Mouse (Mus musculus) liver, postnatal 0 days (tissue): ENCODE results near the gene Vdr. TPM values are rescaled to one million over a fixed set of nuclear protein-coding genes. Genes with fewer than 3 reads are reported as not detected.

Experiments
- ATAC-seq: fragments of 200-750 bp; cut with Nextera tagmentation; 2 replicates; pipeline ENCODE4 v1.8.0; 2017; ENCODE audit warnings: mild to moderate bottlenecking, moderate library complexity
- DNase-seq: peaks from one replicate; pipeline ENCODE4 v3.0.0-alpha.2; 2016
- H3K27ac ChIP-seq: fragments of 300-500 bp; sonication (generic); 2 replicates; pipeline ENCODE4 v1.5.1; 2014; ENCODE audit warnings: antibody characterized with exemption, moderate library complexity, mild to moderate bottlenecking, low read depth
- H3K27me3 ChIP-seq: fragments of 300-500 bp; sonication (generic); 2 replicates; pipeline ENCODE4 v1.6.1; 2014; ENCODE audit warnings: low read length, control low read depth, mixed read lengths; ENCODE audit not compliant: insufficient read depth
- H3K36me3 ChIP-seq: fragments of 300-500 bp; sonication (generic); replicated peaks from 2 replicates; pipeline ENCODE4 v1.6.1; 2014; ENCODE audit warnings: mild to moderate bottlenecking, control low read depth, low read length, moderate library complexity, mixed read lengths; ENCODE audit not compliant: insufficient read depth
- H3K4me1 ChIP-seq: fragments of 300-500 bp; sonication (generic); 2 replicates; pipeline ENCODE4 v1.6.1; 2014; ENCODE audit warnings: antibody characterized with exemption, mild to moderate bottlenecking, control low read depth; ENCODE audit not compliant: insufficient read depth
- H3K4me2 ChIP-seq: fragments of 300-500 bp; sonication (generic); 2 replicates; pipeline ENCODE4 v1.6.1; 2014; ENCODE audit warnings: low read depth, mild to moderate bottlenecking, low read length, moderate library complexity, mixed read lengths
- H3K4me3 ChIP-seq: fragments of 300-500 bp; sonication (generic); 2 replicates; pipeline ENCODE4 v1.5.1; 2014; ENCODE audit warnings: low read depth, low read length
- H3K9ac ChIP-seq: fragments of 300-500 bp; sonication (generic); replicated peaks from 2 replicates; pipeline ENCODE4 v1.6.1; 2014; ENCODE audit warnings: mild to moderate bottlenecking, moderate library complexity
- H3K9me3 ChIP-seq: fragments of 300-500 bp; sonication (generic); 2 replicates; pipeline ENCODE4 v1.6.1; 2016; ENCODE audit warnings: mild to moderate bottlenecking, control low read depth, low read length, mixed read lengths
- CTCF ChIP-seq: sonication (generic); IDR thresholded peaks from 2 replicates; pipeline ENCODE4 v1.5.1; 2016; ENCODE audit warnings: antibody characterized with exemption, low read depth
- EP300 ChIP-seq: IDR thresholded peaks from 2 replicates; pipeline ENCODE4 v1.6.1; 2016; ENCODE audit warnings: antibody characterized with exemption, low read depth, mild to moderate bottlenecking
- WGBS: fragments of 180-500 bp; shearing (Covaris S2); extraction: QIAGEN DNeasy Blood & Tissue Kit; methylation state at CpG from one replicate; pipeline ENCODE4 v1.1.7; 2014; ENCODE audit not compliant: insufficient replicate concordance; 5-methylcytosine and 5-hydroxymethylcytosine counted together
- polyA plus RNA-seq: library from polyadenylated mRNA; unstranded; fragments of >200 nt; fragmentation: Nextera tagmentation; extraction: Ambion mirVana; gene quantifications from 2 replicates; pipeline ENCODE4 v1.2.1, GENCODE M21; 2015

Vdr gene
- polyA plus RNA-seq, 1 experiment from 2014 or later, result 0.25 TPM

- H3K9me3 ChIP-seq, result no peaks in the 10 kb centered on the region
- whole genome bisulfite sequencing, result 52% methylated on average over 7 of the region's 7 CpGs
- no peak for ATAC-seq
- peak overlapping the region; percentile 42 for H3K4me2 ChIP-seq
- H3K4me1 ChIP-seq, result peaks cover 34% of the 10 kb centered on the region
- no peaks in the 10 kb centered on the region for H3K36me3 ChIP-seq
- no peaks in the 10 kb centered on the region for H3K27me3 ChIP-seq
- no peak for DNase-seq
- no peak overlapping the region for H3K4me3 ChIP-seq
- no peak overlapping the region for H3K27ac ChIP-seq
- TF ChIP-seq CTCF (no peak), EP300 (no peak)
- no peak overlapping the region for H3K9ac ChIP-seq
Observed at GRCm38 (mm10) chr15:97843247-97843651, 67.2 kb downstream of the Vdr start.

DNA sequence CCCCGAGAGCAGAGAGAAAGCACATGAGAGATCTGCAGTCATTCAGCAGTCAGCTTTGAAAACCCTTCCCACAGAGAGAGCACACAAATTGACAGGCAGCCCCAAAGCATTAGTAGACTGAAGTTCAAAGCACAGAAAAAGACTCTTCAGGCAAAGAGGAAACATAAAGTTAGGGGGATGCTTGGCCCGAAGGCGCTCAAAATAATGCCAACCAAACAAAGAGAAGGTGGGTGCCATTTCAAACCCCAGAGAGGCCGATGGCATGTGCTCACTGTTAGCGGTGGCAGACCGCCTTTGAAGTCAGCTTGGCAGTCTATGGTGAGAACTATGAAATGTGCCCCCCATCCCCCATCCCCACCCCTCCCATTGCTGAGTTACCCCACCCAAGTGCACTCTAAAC lies 68.4 kb downstream of the Vdr start:
- Histone ChIP-seq H3K27ac (no peak overlapping the region), H3K4me1 (peaks cover 36% of the 10 kb centered on the region), H3K4me2 (no peak overlapping the region), H3K9me3 (no peaks in the 10 kb centered on the region), H3K27me3 (no peaks in the 10 kb centered on the region), H3K36me3 (no peaks in the 10 kb centered on the region), H3K4me3 (no peak overlapping the region), H3K9ac (no peak overlapping the region)
- WGBS, result 78% methylated on average over 6 of the region's 6 CpGs
- no peak for ATAC-seq
- no peak for DNase-seq
- no peak for TF ChIP-seq CTCF
- no peak for TF ChIP-seq EP300

DNA sequence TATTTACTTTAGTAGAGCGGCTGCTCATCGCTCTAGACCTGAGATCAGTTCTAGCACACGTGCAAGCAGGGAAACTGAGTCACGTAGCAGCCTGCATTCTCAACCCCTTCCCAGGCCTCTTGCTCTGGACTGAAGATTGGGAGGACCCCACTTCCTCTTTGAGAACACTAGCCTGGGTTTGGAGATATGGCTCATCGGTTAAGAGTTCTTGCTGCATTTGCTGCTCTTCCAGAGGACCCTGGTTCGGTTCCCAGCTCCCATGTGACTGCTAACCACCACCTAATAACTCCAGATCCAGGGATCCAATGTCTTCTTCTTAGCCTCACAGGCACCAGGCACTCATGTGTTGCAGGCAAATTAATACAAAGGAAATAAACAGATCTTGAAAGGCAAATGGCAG lies 69.0 kb downstream of the Vdr start:
- no peak for DNase-seq
- TF ChIP-seq CTCF (no peak), EP300 (no peak)
- Histone ChIP-seq H3K4me3 (no peak overlapping the region), H3K27me3 (no peaks in the 10 kb centered on the region), H3K4me2 (no peak overlapping the region), H3K9ac (no peak overlapping the region), H3K9me3 (no peaks in the 10 kb centered on the region), H3K27ac (no peak overlapping the region), H3K4me1 (peaks cover 33% of the 10 kb centered on the region), H3K36me3 (no peaks in the 10 kb centered on the region)
- ATAC-seq, result no peak
- 66% methylated on average over 6 of the region's 6 CpGs for WGBS

- H3K4me1 ChIP-seq, result peaks cover 37% of the 10 kb centered on the region
- H3K27ac ChIP-seq, result 0 out of 2 replicates have a peak overlapping the region, but pooled peaks have one; percentile 13
Observed at GRCm38 (mm10) chr15:97840781-97841180, 69.6 kb downstream of the Vdr start.

GRCm38 (mm10) chr15:97839991-97840455 lies 70.4 kb downstream of the Vdr start:
- DNase-seq (peak; percentile 61), ATAC-seq (peak; percentile 58)
- Histone ChIP-seq H3K27me3 (no peaks in the 10 kb centered on the region), H3K4me1 (peaks cover 37% of the 10 kb centered on the region), H3K9ac (no peak overlapping the region), H3K27ac (peak overlapping the region; percentile 34; the same call in 1 of the 2 replicates), H3K4me2 (no peak overlapping the region), H3K36me3 (no peaks in the 10 kb centered on the region), H3K9me3 (no peaks in the 10 kb centered on the region), H3K4me3 (no peak overlapping the region)
- WGBS, result 56% methylated on average over 3 of the region's 3 CpGs
- TF ChIP-seq EP300 (no peak), CTCF (peak; percentile 33; the same call in 1 of the 2 replicates)

More at GRCm38 (mm10) chr15:97840781-97841180, 69.6 kb downstream of the Vdr start:
- H3K27me3 ChIP-seq, result no peaks in the 10 kb centered on the region
- DNase-seq, result no peak
- no peak overlapping the region for H3K4me2 ChIP-seq
- TF ChIP-seq CTCF (peak; percentile 55), EP300 (no peak)
- ATAC-seq, result no peak
- no peaks in the 10 kb centered on the region for H3K9me3 ChIP-seq
- no peak overlapping the region for H3K9ac ChIP-seq
- WGBS, result 83% methylated on average over 1 of the region's 1 CpGs
- no peaks in the 10 kb centered on the region for H3K36me3 ChIP-seq
- H3K4me3 ChIP-seq, result no peak overlapping the region

DNA sequence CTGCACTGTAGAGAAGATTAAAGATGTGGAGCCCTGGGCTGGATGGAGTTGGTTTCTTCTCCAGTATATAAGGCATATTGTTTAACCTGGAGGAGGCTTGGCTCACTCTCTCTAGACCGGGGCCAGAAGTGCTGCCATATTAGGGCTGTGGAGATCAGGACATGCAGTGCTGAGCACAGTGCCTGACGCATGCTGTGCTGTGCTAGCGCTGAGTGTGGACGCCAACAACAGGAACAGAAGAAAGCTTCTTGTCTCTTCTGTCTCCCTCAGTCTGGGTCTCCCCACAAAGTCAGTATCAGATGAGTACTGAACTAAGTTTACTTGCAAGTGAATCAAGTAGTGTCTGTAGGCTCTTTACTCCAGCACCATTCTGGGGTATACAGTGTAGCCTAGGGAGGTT lies 71.0 kb downstream of the Vdr start:
- no peak for DNase-seq
- WGBS, result 81% methylated on average over 4 of the region's 4 CpGs
- Histone ChIP-seq H3K4me3 (no peak overlapping the region), H3K36me3 (no peaks in the 10 kb centered on the region), H3K9me3 (no peaks in the 10 kb centered on the region), H3K27ac (peak overlapping the region; percentile 34; the same call in 1 of the 2 replicates), H3K27me3 (no peaks in the 10 kb centered on the region), H3K4me1 (peaks cover 34% of the 10 kb centered on the region), H3K4me2 (no peak overlapping the region), H3K9ac (no peak overlapping the region)
- ATAC-seq, result no peak
- TF ChIP-seq CTCF (no peak), EP300 (no peak)

DNA sequence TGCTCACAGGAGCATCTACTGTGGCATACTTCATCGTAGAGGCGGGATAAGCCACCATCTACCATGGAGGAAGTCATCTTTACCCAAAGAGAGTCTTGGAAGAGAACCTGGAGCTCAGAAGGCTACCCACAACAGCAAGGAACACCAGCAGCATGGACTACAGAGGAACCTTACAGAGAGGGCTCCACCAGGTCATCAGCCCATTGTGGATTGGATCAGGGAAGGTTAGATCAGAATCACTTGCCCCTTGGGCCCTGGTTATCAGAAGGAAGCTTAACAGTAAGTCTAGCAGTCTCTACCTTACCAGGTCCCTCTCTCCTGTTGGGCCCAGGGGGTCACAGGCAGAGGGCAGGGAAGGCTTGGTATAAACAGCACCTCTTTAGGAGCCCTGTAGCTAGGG lies 71.4 kb downstream of the Vdr start:
- no peak for DNase-seq
- no peak overlapping the region for H3K9ac ChIP-seq
- peak overlapping the region; percentile 34; the same call in 1 of the 2 replicates for H3K27ac ChIP-seq
- no peak for ATAC-seq
- no peak overlapping the region for H3K4me3 ChIP-seq
- H3K27me3 ChIP-seq, result no peaks in the 10 kb centered on the region
- no peaks in the 10 kb centered on the region for H3K9me3 ChIP-seq
- no peak overlapping the region for H3K4me2 ChIP-seq
- WGBS, result 71% methylated on average over 2 of the region's 2 CpGs
- no peaks in the 10 kb centered on the region for H3K36me3 ChIP-seq
- peaks cover 30% of the 10 kb centered on the region for H3K4me1 ChIP-seq
- TF ChIP-seq CTCF, result no peak
- TF ChIP-seq EP300, result no peak
